ENCODE assay signal across 20 mouse cellular contexts in the genomic region with DNA sequence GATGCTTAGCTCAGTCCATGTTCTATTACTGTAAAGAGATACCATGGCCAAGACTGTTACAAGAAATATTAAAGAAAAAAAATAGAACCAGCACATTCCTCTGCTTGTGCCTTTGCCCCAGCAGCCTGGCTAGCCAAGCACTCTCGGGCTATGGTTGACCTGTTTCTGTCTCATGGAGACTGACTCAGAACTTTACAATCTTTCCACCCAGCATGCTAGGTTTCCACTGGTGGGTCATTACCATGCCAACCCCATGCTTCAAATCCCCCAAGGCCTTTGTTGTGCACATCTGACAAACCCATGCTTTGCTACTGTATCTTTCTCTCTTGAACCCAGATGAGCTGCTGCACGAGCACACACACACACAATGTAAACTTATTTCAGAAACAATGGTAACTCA.
"Had no signal": no experiment of that assay in that cellular context is flagged by ENCODE, and none has a peak within 500 bp of the region (broad histone marks: within the 10 kb centered on the region; RNA-seq: fewer than 3 reads in every experiment).

No protein-coding gene starts in this region.

- H3K27ac ChIP-seq: heart, embryonic 10.5 days; hindbrain, embryonic 13.5 days; hindbrain, embryonic 15.5 days; hindbrain, postnatal 0 days; left cerebral cortex, adult 2 months; limb, embryonic 10.5 days; limb, embryonic 12.5 days; liver, embryonic 13.5 days; liver, embryonic 15.5 days had no signal

- H3K9ac ChIP-seq: heart, embryonic 12.5 days; hindbrain, embryonic 13.5 days; hindbrain, embryonic 15.5 days; limb, embryonic 12.5 days; liver, embryonic 13.5 days; liver, embryonic 15.5 days had no signal

- DNase-seq: gastrocnemius, postnatal 14 days; heart, adult 18-20 months; heart, postnatal 10 days; kidney, adult 11 months; kidney, adult 8-10 months; kidney, postnatal 14 days; kidney, postnatal 36 days; liver; liver, embryonic 13.5 days had no signal

- ATAC-seq: hindbrain, postnatal 0 days; intestine, embryonic 16.5 days had no signal

- H3K9me3 ChIP-seq: heart, embryonic 10.5 days; heart, embryonic 12.5 days; hindbrain, embryonic 13.5 days; hindbrain, embryonic 15.5 days; limb, embryonic 10.5 days; limb, embryonic 12.5 days; liver, embryonic 13.5 days; liver, embryonic 15.5 days had no signal

- H3K4me1 ChIP-seq: heart, embryonic 10.5 days; heart, embryonic 12.5 days; hindbrain, embryonic 13.5 days; hindbrain, embryonic 15.5 days; limb, embryonic 10.5 days; limb, embryonic 12.5 days; liver, embryonic 13.5 days; liver, embryonic 15.5 days had no signal

- H3K4me3 ChIP-seq: heart, embryonic 10.5 days; heart, embryonic 12.5 days; hindbrain, embryonic 13.5 days; hindbrain, embryonic 15.5 days; left cerebral cortex, adult 2 months; limb, embryonic 10.5 days; limb, embryonic 12.5 days; liver, embryonic 13.5 days; liver, embryonic 15.5 days had no signal

- H3K27me3 ChIP-seq: heart, embryonic 12.5 days; hindbrain, embryonic 13.5 days; hindbrain, embryonic 15.5 days; limb, embryonic 12.5 days; liver, embryonic 13.5 days; liver, embryonic 15.5 days had no signal

- H3K4me2 ChIP-seq: heart, embryonic 12.5 days; hindbrain, embryonic 13.5 days; hindbrain, embryonic 15.5 days; limb, embryonic 12.5 days; liver, embryonic 11.5 days; liver, embryonic 13.5 days; liver, embryonic 15.5 days had no signal

- H3K36me3 ChIP-seq: heart, embryonic 10.5 days; heart, embryonic 12.5 days; hindbrain, embryonic 13.5 days; hindbrain, embryonic 15.5 days; limb, embryonic 10.5 days; limb, embryonic 12.5 days; liver, embryonic 13.5 days; liver, embryonic 15.5 days had no signal
